Mouse (Mus musculus) neural tube, embryonic 15.5 days (tissue): ENCODE results near the gene Hes2. TPM values are rescaled to one million over a fixed set of nuclear protein-coding genes. Genes with fewer than 3 reads are reported as not detected.

Experiments used
- ATAC-seq: fragments of 200-750 bp; cut with Nextera tagmentation; 2 replicates; pipeline ENCODE4 v1.8.0; 2017; ENCODE audit warnings: mild to moderate bottlenecking, moderate TSS enrichment, moderate library complexity; ENCODE audit not compliant: low FRiP score
- H3K27ac ChIP-seq: fragments of 300-500 bp; sonication (generic); replicated peaks from 2 replicates; pipeline ENCODE4 v1.5.1; 2015; ENCODE audit warnings: mild to moderate bottlenecking, inconsistent platforms
- H3K27me3 ChIP-seq: fragments of 300-500 bp; sonication (generic); replicated peaks from 2 replicates; pipeline ENCODE4 v1.6.1; 2015; ENCODE audit warnings: inconsistent platforms
- H3K36me3 ChIP-seq: fragments of 300-500 bp; sonication (generic); 2 replicates; pipeline ENCODE4 v1.6.1; 2015; ENCODE audit warnings: inconsistent platforms
- H3K4me1 ChIP-seq: fragments of 300-500 bp; sonication (generic); 2 replicates; pipeline ENCODE4 v1.6.1; 2015; ENCODE audit warnings: inconsistent platforms
- H3K4me2 ChIP-seq: fragments of 300-500 bp; sonication (generic); 2 replicates; pipeline ENCODE4 v1.6.1; 2015; ENCODE audit warnings: inconsistent platforms, mild to moderate bottlenecking, moderate library complexity
- H3K4me3 ChIP-seq: fragments of 300-500 bp; sonication (generic); replicated peaks from 2 replicates; pipeline ENCODE4 v1.5.1; 2015; ENCODE audit warnings: mild to moderate bottlenecking, inconsistent platforms
- H3K9ac ChIP-seq: fragments of 300-500 bp; sonication (generic); replicated peaks from 2 replicates; pipeline ENCODE4 v1.6.1; 2015; ENCODE audit warnings: mild to moderate bottlenecking, inconsistent platforms
- H3K9me3 ChIP-seq: fragments of 300-500 bp; sonication (generic); replicated peaks from 2 replicates; pipeline ENCODE4 v1.6.1; 2016; ENCODE audit warnings: inconsistent platforms
- WGBS: fragments of 180-500 bp; shearing (Covaris S2); methylation state at CpG from one replicate; pipeline ENCODE4 v1.1.7; 2015; ENCODE audit warnings: mixed read lengths; 5-methylcytosine and 5-hydroxymethylcytosine counted together
- polyA plus RNA-seq: library from polyadenylated mRNA; unstranded; fragments of >200 nt; fragmentation: Nextera tagmentation; extraction: Ambion mirVana; gene quantifications from 2 replicates; pipeline ENCODE4 v1.2.1, GENCODE M21; 2015

Hes2 gene
- polyA plus RNA-seq, 1 experiment from 2014 or later: not detected

DNA sequence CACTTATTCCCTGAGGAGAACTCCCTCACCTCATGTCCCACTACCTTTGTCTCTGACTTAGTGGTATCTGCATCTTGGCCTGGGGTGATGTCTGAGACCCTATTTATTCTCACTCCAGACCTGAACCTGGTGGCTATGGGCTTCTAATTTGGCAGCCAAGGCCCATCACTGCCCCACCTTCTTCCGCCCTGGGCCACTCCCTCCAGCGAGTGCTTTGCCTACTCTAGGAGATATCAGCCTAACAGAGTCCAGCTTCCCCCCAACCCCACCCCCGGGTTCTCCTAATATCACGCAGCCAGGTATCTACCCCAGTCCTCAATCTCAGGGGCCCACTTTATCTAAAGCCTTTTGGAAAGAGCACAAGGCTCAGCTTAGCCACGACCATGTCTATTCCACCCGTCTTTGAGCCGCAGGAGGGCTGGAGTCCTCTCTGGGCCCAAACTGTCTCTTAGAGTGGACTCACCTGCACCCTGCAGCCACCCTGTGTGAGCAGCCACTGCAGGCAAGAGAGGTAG, 7.2 kb upstream of the Hes2 start:
- WGBS: 23% methylated on average over 7 of the region's 7 CpGs
- peaks cover 15% of the 10 kb centered on the region for H3K4me1 ChIP-seq
- no peak overlapping the region for H3K27ac ChIP-seq
- ATAC-seq: 0 out of 2 replicates have a peak, but pooled peaks have one; percentile 21
- no peaks in the 10 kb centered on the region for H3K36me3 ChIP-seq
- H3K4me3 ChIP-seq: peak overlapping the region; percentile 32
- H3K9me3 ChIP-seq: no peaks in the 10 kb centered on the region
- peaks cover 72% of the 10 kb centered on the region for H3K27me3 ChIP-seq
- peak overlapping the region; percentile 57 for H3K4me2 ChIP-seq
- H3K9ac ChIP-seq: peak overlapping the region; percentile 20; the same call in 1 of the 2 replicates

DNA sequence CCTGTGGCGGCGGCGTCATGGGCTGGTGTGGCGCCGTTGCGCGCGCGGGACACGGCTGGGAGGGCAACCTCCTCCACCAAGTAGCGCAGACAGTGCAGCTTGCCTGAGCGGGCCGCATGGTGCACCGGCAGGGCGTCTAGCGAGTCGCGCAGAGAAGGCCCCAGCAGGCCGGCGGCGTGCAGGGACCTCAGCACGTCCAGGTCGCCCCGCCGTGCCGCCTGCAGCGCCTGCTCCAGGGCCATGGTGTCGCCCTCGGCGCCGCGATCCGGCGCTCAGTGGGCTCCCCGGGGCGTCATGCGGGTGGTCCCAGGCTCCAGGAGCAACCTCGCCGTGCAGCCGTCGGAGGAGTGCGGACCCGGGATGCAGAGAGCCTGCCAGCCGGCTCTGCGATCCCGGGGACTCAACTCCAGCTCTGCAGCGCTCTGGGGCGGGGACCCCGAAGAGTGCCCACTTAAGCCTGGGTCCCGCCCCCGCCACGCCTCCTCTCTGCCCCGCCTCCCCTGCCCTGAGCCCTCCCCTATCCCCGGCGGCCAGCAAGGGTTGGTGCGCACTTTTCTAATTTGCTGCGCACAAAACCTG, 6.6 kb upstream of the Hes2 start, which contains the start of gene Espn:
Espn (minus strand) TSS at position 406 of the 579 bp plus-strand sequence.
- Histone ChIP-seq H3K36me3 (no peaks in the 10 kb centered on the region), H3K4me3 (peak within 1 kb of the TSS; percentile 32), H3K27ac (no peak within 1 kb of the TSS), H3K9me3 (no peaks in the 10 kb centered on the region), H3K9ac (peak within 1 kb of the TSS; percentile 20; the same call in 1 of the 2 replicates), H3K4me1 (peaks cover 15% of the 10 kb centered on the region), H3K27me3 (peaks cover 76% of the 10 kb centered on the region), H3K4me2 (peak within 1 kb of the TSS; percentile 57)
- peak; percentile 63; the same call in 1 of the 2 replicates for ATAC-seq
- under 1% methylated on average over 54 of the region's 57 CpGs for WGBS

DNA sequence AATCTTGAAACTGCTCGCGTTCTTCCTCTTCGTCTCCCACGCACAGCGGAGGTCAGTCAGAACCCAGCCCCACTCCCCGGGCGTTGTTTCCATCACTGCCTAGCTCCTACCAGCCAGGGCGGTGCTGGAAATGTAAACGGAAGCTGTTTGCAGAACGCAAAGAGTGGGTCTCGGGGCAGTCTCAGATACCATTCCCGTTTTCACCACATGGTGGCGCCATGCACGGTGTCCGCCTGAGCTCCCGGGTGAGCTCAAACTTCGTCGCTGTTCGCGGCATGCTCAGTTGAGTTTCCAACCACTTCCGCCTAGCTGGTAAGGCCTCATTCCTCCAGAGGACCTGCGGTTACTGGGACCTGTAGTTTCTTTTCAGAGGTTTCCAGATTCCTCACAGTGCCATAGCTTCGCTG, 4.9 kb upstream of the Hes2 start:
- Histone ChIP-seq H3K27ac (no peak overlapping the region), H3K36me3 (no peaks in the 10 kb centered on the region), H3K4me1 (peaks cover 25% of the 10 kb centered on the region), H3K4me2 (peak overlapping the region; percentile 42), H3K27me3 (peaks cover 91% of the 10 kb centered on the region), H3K9ac (no peak overlapping the region), H3K4me3 (peak overlapping the region; percentile 13; the same call in 1 of the 2 replicates), H3K9me3 (no peaks in the 10 kb centered on the region)
- no peak for ATAC-seq
- 2% methylated on average over 23 of the region's 23 CpGs for WGBS

DNA sequence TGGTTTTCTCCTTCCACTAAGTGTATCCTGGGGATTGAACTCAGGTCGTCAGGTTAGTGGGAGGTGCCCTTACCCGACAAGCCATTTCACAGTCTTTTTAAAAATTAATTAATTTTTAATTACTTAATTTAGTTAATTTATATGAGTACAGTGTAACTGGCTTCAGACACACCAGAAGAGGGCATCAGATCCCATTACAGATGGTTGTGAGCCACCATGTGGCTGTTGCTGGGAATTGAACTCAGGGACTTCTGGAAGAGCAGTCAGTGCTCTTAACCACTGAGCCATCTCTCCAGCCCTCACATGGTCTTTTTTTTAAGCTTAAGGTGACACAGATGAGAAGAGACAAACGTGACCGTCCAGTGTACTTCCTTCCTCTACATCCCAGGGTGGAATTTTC, 3.6 kb upstream of the Hes2 start:
- H3K36me3 ChIP-seq: no peaks in the 10 kb centered on the region
- no peaks in the 10 kb centered on the region for H3K9me3 ChIP-seq
- no peak overlapping the region for H3K4me3 ChIP-seq
- H3K27ac ChIP-seq: no peak overlapping the region
- peaks cover 92% of the 10 kb centered on the region for H3K27me3 ChIP-seq
- WGBS: 58% methylated on average over 4 of the region's 4 CpGs
- no peak overlapping the region for H3K4me2 ChIP-seq
- H3K4me1 ChIP-seq: peaks cover 36% of the 10 kb centered on the region
- ATAC-seq: no peak
- no peak overlapping the region for H3K9ac ChIP-seq

DNA sequence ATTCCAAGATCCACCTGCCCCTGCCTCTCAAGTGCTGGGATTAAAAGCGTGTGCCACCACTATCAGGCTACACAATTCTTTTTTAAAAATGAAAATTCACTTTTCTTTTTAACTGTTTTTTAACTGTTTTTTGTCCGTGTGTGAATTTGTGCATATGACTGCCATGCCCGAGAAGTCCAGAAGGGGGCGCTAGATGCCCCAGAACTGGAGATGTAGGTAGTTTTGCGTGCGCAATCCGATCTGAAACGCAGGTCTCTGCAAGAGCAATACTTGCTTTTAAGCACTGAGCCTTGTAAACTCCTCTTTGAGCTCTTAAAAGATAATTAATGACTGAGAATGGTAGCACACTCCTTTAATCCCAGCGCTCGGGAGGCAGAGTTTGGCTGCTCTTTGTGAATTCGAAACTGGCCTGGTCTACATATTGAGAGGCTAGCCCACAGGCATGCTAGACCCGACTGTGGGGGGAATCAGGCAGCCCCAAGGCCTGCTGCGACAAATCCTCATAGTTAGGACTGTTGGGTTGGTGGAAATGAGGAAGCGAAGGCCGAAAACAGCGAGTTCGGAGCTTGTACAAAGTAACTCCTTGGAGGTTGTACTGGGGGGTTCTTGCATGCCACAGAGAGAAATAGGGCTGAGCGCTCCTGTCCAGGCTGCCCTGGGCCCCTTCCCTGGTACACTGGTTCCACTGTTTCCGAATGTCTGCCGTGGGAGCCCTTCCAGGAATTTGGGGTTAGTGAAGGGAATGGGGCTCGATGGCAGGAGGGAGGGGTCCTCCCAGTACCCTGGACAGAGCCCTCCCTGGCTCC, 685 bp upstream of the Hes2 start:
- Histone ChIP-seq H3K9ac (no peak overlapping the region), H3K9me3 (no peaks in the 10 kb centered on the region), H3K27me3 (peaks cover 90% of the 10 kb centered on the region), H3K36me3 (no peaks in the 10 kb centered on the region), H3K4me1 (peaks cover 31% of the 10 kb centered on the region), H3K4me2 (peak overlapping the region; percentile 39), H3K4me3 (peak overlapping the region; percentile 16; the same call in 1 of the 2 replicates), H3K27ac (no peak overlapping the region)
- no peak for ATAC-seq
- WGBS: 17% methylated on average over 21 of the region's 21 CpGs

DNA sequence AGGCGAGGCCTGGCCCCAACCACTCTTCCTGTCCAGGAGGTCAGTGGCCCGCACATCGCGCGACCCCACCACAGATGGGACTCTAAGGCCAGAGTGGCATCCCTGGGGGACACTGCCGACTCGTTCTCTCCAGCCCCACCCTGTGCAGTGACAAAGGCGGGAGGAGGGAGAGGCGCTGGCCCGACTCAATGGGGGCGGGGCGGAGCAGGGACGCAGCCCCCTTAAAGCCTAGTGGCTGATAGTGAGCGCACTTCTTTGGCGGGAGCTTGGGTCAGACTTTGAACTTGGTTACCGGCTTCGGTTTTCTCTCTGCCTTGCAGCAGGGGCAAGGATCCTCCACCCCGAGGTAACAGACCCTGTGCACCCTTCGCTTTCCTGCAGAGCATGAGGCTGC, 615 bp downstream of the Hes2 start:
- no peak overlapping the region for H3K27ac ChIP-seq
- H3K36me3 ChIP-seq: no peaks in the 10 kb centered on the region
- peak overlapping the region; percentile 16 for H3K4me3 ChIP-seq
- no peak overlapping the region for H3K9ac ChIP-seq
- no peak for ATAC-seq
- H3K4me2 ChIP-seq: peak overlapping the region; percentile 39
- no peaks in the 10 kb centered on the region for H3K9me3 ChIP-seq
- WGBS: 0% methylated on average over 19 of the region's 19 CpGs
- H3K27me3 ChIP-seq: peaks cover 78% of the 10 kb centered on the region
- H3K4me1 ChIP-seq: peaks cover 24% of the 10 kb centered on the region

DNA sequence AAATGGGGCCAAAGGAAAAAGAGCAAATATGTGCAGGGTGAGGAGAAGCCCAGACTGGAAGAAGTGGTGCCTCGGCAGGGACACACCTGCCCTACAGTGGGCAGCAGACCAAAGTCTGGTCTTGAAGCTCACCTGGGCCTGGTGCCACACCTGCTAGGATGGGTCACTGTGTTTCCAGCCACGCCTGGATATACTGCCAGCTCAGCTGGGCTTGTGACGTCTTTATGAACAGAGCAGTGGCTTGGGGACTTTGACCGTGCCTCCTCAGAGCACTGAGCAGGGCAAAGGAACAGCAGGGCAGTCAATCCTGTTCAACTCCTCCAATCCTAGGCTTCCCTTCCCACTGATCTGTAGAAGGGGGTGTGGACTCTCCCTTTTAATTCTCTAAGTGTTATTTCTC, 2.1 kb downstream of the Hes2 start:
- Histone ChIP-seq H3K4me3 (no peak overlapping the region), H3K36me3 (no peaks in the 10 kb centered on the region), H3K27ac (no peak overlapping the region), H3K27me3 (peaks cover 65% of the 10 kb centered on the region), H3K4me1 (peaks cover 27% of the 10 kb centered on the region), H3K9me3 (no peaks in the 10 kb centered on the region), H3K4me2 (no peak overlapping the region), H3K9ac (no peak overlapping the region)
- WGBS: 48% methylated on average over 4 of the region's 4 CpGs
- no peak for ATAC-seq

DNA sequence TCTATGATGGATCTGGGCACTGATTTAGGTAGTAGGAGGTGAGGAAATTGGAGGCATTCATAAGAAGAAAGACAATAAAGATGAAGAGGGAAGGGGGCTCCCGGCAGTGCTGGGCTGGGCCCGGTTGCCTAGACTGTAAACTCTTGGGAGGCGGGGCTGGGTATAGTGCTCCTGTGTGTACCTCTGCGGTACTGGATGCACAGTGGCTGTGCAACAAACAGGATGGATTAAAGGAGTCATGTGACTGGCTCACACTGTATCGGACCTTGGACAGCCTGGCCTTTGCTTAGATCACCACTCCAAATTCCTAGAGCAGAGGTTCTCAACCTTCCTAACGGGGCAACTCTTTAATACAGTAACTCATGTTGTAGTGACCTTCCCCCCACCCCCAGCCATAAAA, 2.9 kb downstream of the Hes2 start:
- H3K27ac ChIP-seq: no peak overlapping the region
- no peaks in the 10 kb centered on the region for H3K9me3 ChIP-seq
- ATAC-seq: no peak
- H3K27me3 ChIP-seq: peaks cover 61% of the 10 kb centered on the region
- no peak overlapping the region for H3K9ac ChIP-seq
- H3K4me1 ChIP-seq: peaks cover 27% of the 10 kb centered on the region
- 63% methylated on average over 6 of the region's 6 CpGs for WGBS
- no peak overlapping the region for H3K4me3 ChIP-seq
- H3K36me3 ChIP-seq: no peaks in the 10 kb centered on the region
- no peak overlapping the region for H3K4me2 ChIP-seq

DNA sequence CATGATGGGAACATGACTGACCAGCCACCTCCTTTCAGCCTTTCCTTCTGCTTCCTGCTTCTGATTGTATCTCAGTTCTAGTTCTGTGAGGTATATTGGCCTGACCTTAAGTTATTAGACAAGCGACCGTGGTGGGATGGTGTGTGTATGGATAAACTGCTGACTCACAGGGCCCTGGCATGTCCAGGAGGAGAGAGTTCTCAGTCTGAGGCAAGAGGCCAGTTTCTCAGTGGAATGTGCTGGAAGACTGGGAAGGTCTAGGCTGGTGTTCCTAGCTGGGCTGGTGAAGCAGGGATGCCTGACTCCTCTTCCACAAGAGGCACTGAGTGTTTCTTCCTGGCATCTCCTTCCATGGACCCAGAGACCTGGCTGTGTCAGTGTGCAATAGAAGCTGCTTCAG, 4.1 kb downstream of the Hes2 start:
- Histone ChIP-seq H3K4me1 (peaks cover 27% of the 10 kb centered on the region), H3K9ac (no peak overlapping the region), H3K4me3 (no peak overlapping the region), H3K27me3 (peaks cover 51% of the 10 kb centered on the region), H3K4me2 (no peak overlapping the region), H3K36me3 (no peaks in the 10 kb centered on the region), H3K9me3 (no peaks in the 10 kb centered on the region), H3K27ac (no peak overlapping the region)
- whole genome bisulfite sequencing: 91% methylated on average over 2 of the region's 2 CpGs
- no peak for ATAC-seq

DNA sequence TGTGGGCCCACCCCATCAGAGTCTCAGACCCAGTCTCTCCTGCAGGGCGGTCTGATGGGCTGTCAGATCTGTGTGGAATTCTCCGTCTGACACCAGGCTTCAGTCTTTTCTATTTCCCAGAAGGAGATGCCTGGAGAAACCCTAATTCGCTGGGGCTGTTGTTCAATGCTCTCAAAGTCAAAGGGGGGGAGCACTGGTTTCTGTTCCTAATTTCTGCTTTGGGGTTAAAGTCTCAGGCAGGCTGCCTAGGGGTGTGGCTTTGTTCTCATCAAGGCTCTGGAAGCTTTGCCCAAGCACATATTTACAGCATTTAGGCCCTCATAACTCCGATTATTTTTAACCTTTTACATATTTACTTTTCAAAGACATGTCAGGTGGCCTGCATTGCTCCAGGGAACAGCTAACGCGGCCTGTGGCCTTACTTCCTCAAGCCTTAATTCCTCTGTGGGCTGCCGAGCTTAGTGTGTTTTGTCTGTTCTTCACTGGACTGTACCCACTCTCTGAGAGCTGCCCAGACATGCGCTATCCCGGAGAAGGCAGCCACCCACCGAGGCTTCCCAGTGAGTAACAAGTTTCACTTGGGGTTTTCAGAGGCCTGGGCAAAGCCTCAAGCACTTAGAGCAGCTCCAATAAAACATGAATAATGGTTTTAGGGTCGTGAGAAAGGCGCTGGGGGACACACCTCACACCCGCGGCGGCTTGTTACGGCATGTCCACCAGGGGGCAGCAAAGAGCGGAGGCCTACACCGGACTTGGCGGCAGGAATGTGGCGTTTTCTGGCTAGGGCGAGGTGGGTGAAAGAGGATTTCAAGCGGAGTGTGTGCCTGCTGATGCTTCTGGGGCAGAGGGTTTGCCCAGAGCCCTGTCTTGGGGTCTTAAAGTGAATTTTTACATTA, 6.6 kb downstream of the Hes2 start:
- Histone ChIP-seq H3K9me3 (no peaks in the 10 kb centered on the region), H3K27me3 (peaks cover 34% of the 10 kb centered on the region), H3K4me1 (peaks cover 7% of the 10 kb centered on the region; the same call in 1 of the 2 replicates), H3K9ac (no peak overlapping the region), H3K4me3 (no peak overlapping the region), H3K36me3 (no peaks in the 10 kb centered on the region), H3K4me2 (no peak overlapping the region), H3K27ac (no peak overlapping the region)
- no peak for ATAC-seq
- WGBS: 17% methylated on average over 22 of the region's 22 CpGs

DNA sequence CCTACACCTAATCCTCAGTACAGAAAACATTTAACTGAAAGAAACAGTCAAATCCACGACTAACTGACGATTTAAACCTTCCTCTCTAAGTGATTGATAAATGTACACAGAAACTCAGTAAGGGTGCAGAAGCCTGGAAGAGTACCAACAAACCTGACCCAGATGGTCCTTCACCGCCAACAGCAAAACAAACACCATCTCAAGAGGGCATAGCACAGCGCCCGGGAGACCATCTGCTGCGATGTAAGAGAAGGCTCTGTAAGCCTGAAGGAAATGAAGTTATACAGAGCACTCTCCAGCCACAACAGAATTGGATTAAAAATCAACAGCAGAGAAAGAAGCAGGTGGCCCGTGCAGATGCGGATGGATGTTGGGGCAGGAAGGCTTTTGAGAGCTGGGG, 9.4 kb downstream of the Hes2 start:
- Histone ChIP-seq H3K4me3 (no peak overlapping the region), H3K9me3 (no peaks in the 10 kb centered on the region), H3K4me1 (peaks cover 6% of the 10 kb centered on the region; the same call in 1 of the 2 replicates), H3K36me3 (no peaks in the 10 kb centered on the region), H3K9ac (no peak overlapping the region), H3K4me2 (no peak overlapping the region), H3K27me3 (peaks cover 9% of the 10 kb centered on the region), H3K27ac (no peak overlapping the region)
- no peak for ATAC-seq
- 49% methylated on average over 8 of the region's 8 CpGs for WGBS
